Mouse (Mus musculus) hindbrain, embryonic 16.5 days (tissue): ENCODE data around the gene Plekha7. TPM values are rescaled to one million over a fixed set of nuclear protein-coding genes. Genes with fewer than 3 reads are reported as not detected.

Experiments
- ATAC-seq: fragments of 200-750 bp; cut with Nextera tagmentation; 2 replicates; pipeline ENCODE4 v1.8.0; 2017; ENCODE audit warnings: moderate TSS enrichment, moderate library complexity
- H3K27ac ChIP-seq: fragments of 300-500 bp; sonication (generic); 2 replicates; pipeline ENCODE4 v1.5.1; 2014; ENCODE audit warnings: low read depth, mild to moderate bottlenecking, control low read depth, low read length, moderate library complexity
- H3K27me3 ChIP-seq: fragments of 300-500 bp; sonication (generic); replicated peaks from 2 replicates; pipeline ENCODE4 v1.6.1; 2014; ENCODE audit warnings: low read length; ENCODE audit not compliant: control insufficient read depth, insufficient read depth
- H3K36me3 ChIP-seq: fragments of 300-500 bp; sonication (generic); 2 replicates; pipeline ENCODE4 v1.6.1; 2014; ENCODE audit warnings: mild to moderate bottlenecking, low read length, moderate library complexity, mixed read lengths; ENCODE audit not compliant: control insufficient read depth, insufficient read depth
- H3K4me1 ChIP-seq: fragments of 300-500 bp; sonication (generic); 2 replicates; pipeline ENCODE4 v1.6.1; 2014; ENCODE audit warnings: low read depth, low read length; ENCODE audit not compliant: control insufficient read depth, insufficient read depth
- H3K4me2 ChIP-seq: fragments of 300-500 bp; sonication (generic); 2 replicates; pipeline ENCODE4 v1.6.1; 2014; ENCODE audit warnings: mild to moderate bottlenecking, low read length, control low read depth, moderate library complexity
- H3K4me3 ChIP-seq: fragments of 300-500 bp; sonication (generic); 2 replicates; pipeline ENCODE4 v1.5.1; 2014; ENCODE audit warnings: mild to moderate bottlenecking, low read length, control low read depth, moderate library complexity
- H3K9ac ChIP-seq: fragments of 300-500 bp; sonication (generic); 2 replicates; pipeline ENCODE4 v1.6.1; 2014; ENCODE audit warnings: low read depth, mild to moderate bottlenecking, control low read depth, low read length, moderate library complexity
- H3K9me3 ChIP-seq: fragments of 300-500 bp; sonication (generic); 2 replicates; pipeline ENCODE4 v1.6.1; 2014; ENCODE audit warnings: mild to moderate bottlenecking, low read length, moderate library complexity; ENCODE audit not compliant: control insufficient read depth
- WGBS: fragments of 180-500 bp; shearing (Covaris S2); extraction: QIAGEN DNeasy Blood & Tissue Kit; methylation state at CpG from one replicate; pipeline ENCODE4 v1.1.7; 2014; 5-methylcytosine and 5-hydroxymethylcytosine counted together
- polyA plus RNA-seq: library from polyadenylated mRNA; unstranded; fragments of >200 nt; fragmentation: Nextera tagmentation; extraction: Ambion mirVana; gene quantifications from 2 replicates; pipeline ENCODE4 v1.2.1, GENCODE M21; 2015

The Plekha7 gene
- polyA plus RNA-seq, 1 experiment from 2014 or later = 8.5 TPM

DNA sequence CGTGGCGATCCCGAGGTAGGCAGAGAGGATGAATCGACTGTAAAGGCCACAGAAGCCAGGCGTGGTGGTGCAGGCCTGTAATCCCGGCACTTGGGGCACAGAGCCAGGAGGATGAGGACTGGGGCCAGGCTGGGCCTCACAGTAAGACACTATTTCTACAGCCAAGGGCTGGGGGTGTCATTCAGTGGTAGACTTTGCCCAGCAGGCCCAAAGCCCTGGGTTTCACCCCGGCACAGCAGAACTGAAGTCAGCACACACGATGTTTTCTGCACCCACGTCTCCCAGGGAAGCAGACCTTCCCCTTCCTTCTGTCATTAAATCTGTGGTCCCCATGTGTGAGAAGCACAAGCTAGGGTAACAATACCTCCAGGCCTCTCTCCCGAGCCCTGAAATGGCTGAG is 9.8 kb downstream of the Plekha7 start:
- H3K27me3 ChIP-seq = no peaks in the 10 kb centered on the region
- H3K36me3 ChIP-seq = no peaks in the 10 kb centered on the region
- H3K4me2 ChIP-seq = no peak overlapping the region
- H3K4me1 ChIP-seq = no peaks in the 10 kb centered on the region; the same call in 1 of the 2 replicates
- no peak overlapping the region for H3K9ac ChIP-seq
- WGBS = 52% methylated on average over 10 of the region's 10 CpGs
- no peak for ATAC-seq
- no peak overlapping the region for H3K27ac ChIP-seq
- no peak overlapping the region for H3K4me3 ChIP-seq
- no peaks in the 10 kb centered on the region for H3K9me3 ChIP-seq

DNA sequence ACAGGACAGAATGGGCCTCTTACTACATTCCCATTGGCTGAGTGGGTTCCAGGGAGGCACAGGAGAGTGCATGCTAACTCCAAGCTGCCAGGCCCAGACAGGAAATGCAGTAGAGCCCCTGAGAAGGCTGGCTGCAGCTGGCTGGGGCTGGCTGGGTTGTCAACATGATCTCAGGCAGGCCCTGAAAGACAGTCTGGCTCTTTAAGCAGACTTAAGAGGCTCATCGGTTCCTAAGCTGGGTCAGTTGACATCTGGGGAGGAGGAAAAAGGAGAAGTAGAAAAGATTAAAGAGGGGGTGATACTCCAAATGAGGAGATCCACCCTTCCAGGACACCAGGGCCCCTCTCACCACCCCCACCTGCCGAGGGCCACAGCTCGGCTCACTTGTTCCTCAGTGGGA is 13.2 kb downstream of the Plekha7 start:
- Histone ChIP-seq H3K4me3 (no peak overlapping the region), H3K36me3 (no peaks in the 10 kb centered on the region), H3K4me2 (no peak overlapping the region), H3K4me1 (no peaks in the 10 kb centered on the region; the same call in 1 of the 2 replicates), H3K9me3 (no peaks in the 10 kb centered on the region), H3K27ac (no peak overlapping the region), H3K9ac (no peak overlapping the region), H3K27me3 (no peaks in the 10 kb centered on the region)
- 70% methylated on average over 3 of the region's 3 CpGs for WGBS
- no peak for ATAC-seq

DNA sequence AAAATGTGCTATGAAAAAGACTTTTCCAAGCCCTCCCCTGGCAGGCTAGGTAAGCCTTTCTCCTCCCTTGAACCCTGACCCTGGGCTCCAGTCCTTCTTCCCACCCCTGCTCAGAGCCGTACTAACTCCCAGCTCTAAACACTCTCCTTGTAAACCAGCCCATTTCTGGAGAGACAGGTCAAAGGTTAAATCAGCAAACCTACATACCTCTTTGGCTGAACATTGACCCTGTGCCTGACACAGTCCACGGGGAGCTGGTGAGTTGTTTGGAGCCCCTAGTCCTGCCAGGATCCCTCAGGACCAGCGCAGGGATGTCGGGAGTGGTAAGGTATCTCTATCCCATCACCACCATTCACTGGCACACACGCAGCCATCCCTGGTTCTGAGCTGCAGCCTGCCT is 15.8 kb downstream of the Plekha7 start:
- no peaks in the 10 kb centered on the region for H3K36me3 ChIP-seq
- no peak overlapping the region for H3K27ac ChIP-seq
- H3K9ac ChIP-seq = no peak overlapping the region
- no peaks in the 10 kb centered on the region for H3K27me3 ChIP-seq
- H3K9me3 ChIP-seq = no peaks in the 10 kb centered on the region
- WGBS = 56% methylated on average over 5 of the region's 5 CpGs
- no peak overlapping the region for H3K4me3 ChIP-seq
- H3K4me1 ChIP-seq = no peaks in the 10 kb centered on the region
- no peak overlapping the region for H3K4me2 ChIP-seq
- no peak for ATAC-seq

DNA sequence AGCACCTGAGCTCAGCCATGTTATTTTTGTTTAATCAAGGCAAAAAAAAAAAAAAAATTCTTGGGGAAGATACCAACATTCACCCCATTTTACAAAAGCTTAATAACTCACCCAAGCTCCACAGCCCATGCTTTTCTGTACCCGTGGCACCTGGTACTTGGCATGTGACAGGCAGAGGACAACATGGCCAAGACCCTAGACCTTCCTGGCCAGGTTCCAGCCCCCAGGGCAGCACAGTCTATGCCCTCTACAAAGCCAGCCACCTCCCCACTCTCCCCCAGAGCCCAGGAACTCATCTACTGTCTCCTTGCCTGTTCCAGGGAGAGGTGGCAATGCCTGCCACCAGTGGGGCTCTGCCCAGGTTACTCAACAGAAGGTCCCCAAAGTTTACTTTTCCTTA is 17.6 kb downstream of the Plekha7 start:
- ATAC-seq = no peak
- no peaks in the 10 kb centered on the region for H3K9me3 ChIP-seq
- H3K4me3 ChIP-seq = no peak overlapping the region
- 86% methylated on average over 1 of the region's 1 CpGs for WGBS
- no peaks in the 10 kb centered on the region for H3K27me3 ChIP-seq
- no peak overlapping the region for H3K4me2 ChIP-seq
- H3K27ac ChIP-seq = no peak overlapping the region
- H3K36me3 ChIP-seq = no peaks in the 10 kb centered on the region
- no peak overlapping the region for H3K9ac ChIP-seq
- H3K4me1 ChIP-seq = no peaks in the 10 kb centered on the region

DNA sequence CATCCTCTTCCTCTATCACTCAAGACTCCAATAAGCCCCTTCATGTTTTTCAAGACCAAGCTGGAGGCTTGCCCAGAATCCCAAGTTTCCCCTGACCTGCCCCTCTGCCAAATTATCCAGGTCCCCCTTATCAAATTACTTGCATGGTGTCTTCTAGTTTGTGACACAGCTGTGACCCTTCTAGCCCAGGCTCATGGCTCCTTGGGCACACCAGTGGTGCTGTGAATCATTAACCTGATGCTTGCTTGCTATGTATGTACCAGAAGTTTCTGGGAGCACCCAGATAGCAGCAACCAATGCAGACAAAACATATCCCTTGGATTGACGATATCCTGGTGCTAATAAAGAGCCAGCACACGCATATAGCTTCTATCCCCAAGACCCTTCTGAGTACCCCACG is 19.2 kb downstream of the Plekha7 start:
- no peak overlapping the region for H3K4me3 ChIP-seq
- no peak overlapping the region for H3K9ac ChIP-seq
- H3K4me1 ChIP-seq = no peaks in the 10 kb centered on the region
- ATAC-seq = no peak
- H3K36me3 ChIP-seq = no peaks in the 10 kb centered on the region
- H3K9me3 ChIP-seq = no peaks in the 10 kb centered on the region
- H3K4me2 ChIP-seq = no peak overlapping the region
- WGBS = 91% methylated on average over 3 of the region's 3 CpGs
- H3K27ac ChIP-seq = no peak overlapping the region
- H3K27me3 ChIP-seq = no peaks in the 10 kb centered on the region

DNA sequence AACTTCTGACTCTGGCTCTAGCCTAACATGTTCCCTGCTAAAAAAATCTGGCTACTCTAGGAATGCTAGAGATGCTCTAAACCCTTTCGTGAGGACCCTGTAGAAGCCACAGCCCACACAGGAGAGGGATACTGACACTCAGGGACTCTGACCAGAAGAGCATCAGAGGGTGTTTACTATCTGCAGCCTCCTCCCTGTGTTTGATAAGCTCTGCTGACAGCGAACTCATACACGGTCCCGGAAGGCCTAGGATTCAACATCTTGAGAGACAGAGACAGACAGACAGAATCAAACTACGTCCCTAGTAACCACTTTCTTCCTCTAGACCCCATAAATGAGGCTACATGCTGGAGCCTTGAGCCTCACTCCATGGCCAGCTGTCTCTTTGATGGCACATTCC is 20.2 kb downstream of the Plekha7 start:
- 88% methylated on average over 5 of the region's 5 CpGs for WGBS
- Histone ChIP-seq H3K27ac (no peak overlapping the region), H3K36me3 (no peaks in the 10 kb centered on the region), H3K27me3 (no peaks in the 10 kb centered on the region), H3K9me3 (no peaks in the 10 kb centered on the region), H3K4me2 (no peak overlapping the region), H3K4me1 (no peaks in the 10 kb centered on the region), H3K4me3 (no peak overlapping the region), H3K9ac (no peak overlapping the region)
- ATAC-seq = no peak

DNA sequence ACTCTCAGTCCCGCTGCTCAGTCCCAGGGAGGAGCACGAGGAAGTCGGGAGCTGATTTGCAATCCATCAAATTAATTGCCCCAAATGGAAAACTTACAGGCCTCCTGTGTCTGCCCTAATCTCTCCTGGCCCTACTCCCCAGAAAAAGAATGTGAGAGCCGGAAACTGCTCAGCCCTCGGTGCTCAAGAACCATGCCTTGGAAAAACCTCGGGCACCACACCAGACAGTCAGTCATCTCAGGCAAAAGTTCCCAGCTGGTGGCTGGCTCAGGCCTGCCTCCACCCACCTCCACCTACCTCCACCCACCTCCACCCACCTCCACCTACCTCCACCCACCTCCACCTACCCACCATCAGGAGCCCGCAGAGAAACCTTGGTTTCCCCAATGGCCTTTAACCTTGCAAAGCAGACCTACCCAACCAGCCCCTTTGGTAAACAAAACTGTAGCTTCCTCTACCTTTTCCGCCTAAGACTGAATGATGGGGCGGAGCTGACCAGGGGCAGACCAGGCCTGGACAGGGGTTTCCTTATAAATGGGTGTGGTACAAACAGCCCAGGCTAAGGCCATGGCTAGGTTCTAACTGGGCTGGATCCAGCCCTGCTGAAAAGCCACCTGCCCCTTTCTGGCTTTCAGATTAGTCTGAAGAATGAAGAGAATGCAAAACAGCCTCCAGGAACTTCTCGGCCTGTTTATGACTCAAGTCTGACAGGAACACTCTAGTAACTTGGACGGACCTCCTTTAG is 21.4 kb downstream of the Plekha7 start:
- no peaks in the 10 kb centered on the region for H3K4me1 ChIP-seq
- H3K27ac ChIP-seq = no peak overlapping the region
- ATAC-seq = no peak
- H3K9ac ChIP-seq = no peak overlapping the region
- no peak overlapping the region for H3K4me3 ChIP-seq
- H3K9me3 ChIP-seq = no peaks in the 10 kb centered on the region
- no peak overlapping the region for H3K4me2 ChIP-seq
- WGBS = 53% methylated on average over 11 of the region's 11 CpGs
- no peaks in the 10 kb centered on the region for H3K36me3 ChIP-seq
- H3K27me3 ChIP-seq = no peaks in the 10 kb centered on the region

DNA sequence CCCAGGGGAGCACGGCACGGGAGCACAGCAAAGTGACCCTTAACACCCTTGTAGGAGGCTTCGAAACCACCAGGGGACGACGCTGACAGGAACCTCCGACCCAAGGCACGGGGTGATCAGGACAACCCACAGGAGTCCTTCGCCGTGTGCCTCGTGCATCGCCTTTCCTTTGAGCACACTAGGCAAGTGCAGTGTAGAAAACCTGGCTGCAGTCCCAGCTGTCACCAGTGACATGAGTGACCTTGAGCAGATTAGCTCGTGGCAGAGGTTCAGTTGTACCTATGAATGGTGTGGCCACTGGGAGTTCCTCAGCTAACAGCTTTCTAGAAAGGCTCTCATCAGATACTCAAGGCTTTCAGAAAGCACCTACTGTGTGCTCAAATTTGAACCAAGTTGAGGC is 22.0 kb downstream of the Plekha7 start:
- H3K36me3 ChIP-seq = no peaks in the 10 kb centered on the region
- H3K27me3 ChIP-seq = no peaks in the 10 kb centered on the region
- no peak overlapping the region for H3K4me3 ChIP-seq
- WGBS = 61% methylated on average over 12 of the region's 12 CpGs
- no peak for ATAC-seq
- H3K4me1 ChIP-seq = no peaks in the 10 kb centered on the region
- no peak overlapping the region for H3K27ac ChIP-seq
- no peaks in the 10 kb centered on the region for H3K9me3 ChIP-seq
- no peak overlapping the region for H3K9ac ChIP-seq
- no peak overlapping the region for H3K4me2 ChIP-seq

DNA sequence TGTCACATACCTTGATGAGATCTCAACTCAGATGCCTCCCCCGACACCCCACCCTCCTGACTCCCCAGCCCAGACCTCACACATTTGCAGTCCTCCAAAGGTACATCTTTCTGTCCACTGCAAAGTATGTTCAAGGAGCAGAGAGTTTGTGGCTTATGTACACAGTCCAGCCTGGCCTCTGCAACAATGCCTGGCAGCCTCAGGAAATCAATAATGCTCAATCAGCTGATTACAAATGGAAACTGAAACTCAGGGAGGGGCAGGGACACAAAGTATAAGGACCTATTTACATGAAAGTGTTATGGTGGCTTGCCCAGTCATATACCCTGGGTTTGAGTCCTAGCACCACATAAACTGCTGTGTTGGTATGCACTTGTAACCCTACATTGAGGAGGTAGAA is 23.0 kb downstream of the Plekha7 start:
- Histone ChIP-seq H3K9ac (no peak overlapping the region), H3K27ac (no peak overlapping the region), H3K4me1 (no peaks in the 10 kb centered on the region), H3K4me2 (no peak overlapping the region), H3K27me3 (no peaks in the 10 kb centered on the region), H3K36me3 (no peaks in the 10 kb centered on the region), H3K4me3 (no peak overlapping the region), H3K9me3 (no peaks in the 10 kb centered on the region)
- 95% methylated on average over 1 of the region's 1 CpGs for WGBS
- ATAC-seq = no peak
